Mouse (Mus musculus) spleen, postnatal 0 days (tissue): ENCODE data around the gene Ube2q2. TPM values are rescaled to one million over a fixed set of nuclear protein-coding genes. Genes with fewer than 3 reads are reported as not detected.

Experiments used
- polyA plus RNA-seq: library from polyadenylated mRNA; unstranded; fragments of >200 nt; fragmentation: Nextera tagmentation; extraction: Ambion mirVana; gene quantifications from 2 replicates; pipeline ENCODE4 v1.2.1, GENCODE M21; 2015

Gene Ube2q2
- polyA plus RNA-seq, result 18.5 and 20.9 TPM in 2 replicates

DNA sequence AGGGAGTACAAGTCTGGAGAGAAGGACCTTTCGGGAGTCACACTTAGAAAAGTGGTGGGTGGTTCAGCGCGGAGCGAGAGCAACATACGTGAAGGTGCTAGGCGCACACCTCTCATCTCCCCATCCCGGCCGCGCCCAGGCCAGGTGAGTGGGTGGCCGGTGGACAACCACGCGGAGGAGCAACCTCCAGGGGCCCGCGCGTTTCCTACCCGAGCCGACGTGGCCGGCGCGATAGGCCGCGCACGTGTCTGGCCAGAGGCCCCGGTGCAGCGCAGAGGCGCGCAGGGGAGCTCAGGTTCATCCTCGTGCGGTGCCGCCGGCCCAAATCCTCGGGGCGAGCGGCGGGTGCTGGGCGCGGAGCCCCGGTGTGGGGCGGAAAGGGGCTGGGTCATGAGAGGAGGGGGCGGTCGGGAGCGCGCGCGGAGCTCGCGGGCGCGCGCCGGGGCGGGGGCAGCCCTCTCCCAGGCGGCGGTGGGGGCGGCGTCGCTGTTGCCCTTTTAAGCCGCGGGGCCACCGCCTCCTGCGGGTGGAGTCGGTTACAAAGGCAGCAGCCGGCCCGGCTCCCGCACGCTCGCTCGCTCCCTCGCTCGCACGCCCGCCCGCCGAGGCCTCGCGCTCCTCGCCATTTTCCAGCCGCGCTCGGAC, at the start of gene Ube2q2:
Gene Ube2q2 (plus strand): TSS at position 1 of the 645 bp plus-strand sequence.

DNA sequence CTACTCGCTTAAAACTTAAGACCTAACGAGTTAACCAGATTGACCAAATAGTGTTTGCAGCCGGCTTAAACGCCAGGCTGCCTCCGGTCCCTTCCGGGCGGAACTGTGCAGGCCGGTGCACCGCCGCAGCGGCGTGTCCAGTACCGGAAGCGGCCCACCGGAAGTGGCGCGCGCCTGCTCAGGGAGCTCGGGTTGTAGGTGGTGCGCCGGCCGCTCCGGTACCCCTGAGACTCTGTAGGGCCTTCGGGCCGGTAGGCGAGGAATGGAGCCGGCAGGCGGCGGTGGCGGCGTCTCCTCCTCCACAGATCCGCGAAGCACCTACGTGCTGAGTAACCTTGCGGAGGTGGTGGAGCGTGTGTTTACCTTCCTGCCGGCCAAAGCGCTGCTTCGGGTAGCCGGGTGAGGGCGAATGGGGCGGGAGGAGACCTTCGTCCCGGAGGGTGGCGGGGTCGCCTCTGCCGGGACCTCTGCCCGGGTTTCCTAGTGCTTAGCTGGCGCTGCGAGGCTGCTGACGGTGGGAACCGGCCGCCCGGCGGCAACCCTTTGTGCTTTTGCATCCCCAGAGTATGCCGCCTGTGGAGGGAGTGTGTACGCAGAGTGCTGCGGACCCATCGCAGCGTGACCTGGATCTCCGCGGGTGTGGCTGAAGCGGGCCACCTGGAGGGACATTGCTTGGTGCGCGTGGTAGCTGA, 60.3 kb downstream of the Ube2q2 start, which contains the start of gene Fbxo22:
Gene Fbxo22 (plus strand): TSS at position 136 of the 692 bp plus-strand sequence.

Other genes starting within 250 kb of the Ube2q2 start
- 0.93 and 1.1 TPM in 2 replicates for gene Hykk, start 231.6 kb upstream of the Ube2q2 start, polyA plus RNA-seq
- 168 and 172 TPM in 2 replicates for gene Psma4, start 198.1 kb upstream of the Ube2q2 start, polyA plus RNA-seq
- 0.32 and 0.81 TPM in 2 replicates for gene AY074887, start 197.9 kb upstream of the Ube2q2 start, polyA plus RNA-seq
- gene Chrna5, start 168.0 kb upstream of the Ube2q2 start, polyA plus RNA-seq, result not detected in 2 replicates
- not detected in 2 replicates for gene Chrna3, start 122.3 kb upstream of the Ube2q2 start, polyA plus RNA-seq
- not detected in 2 replicates for gene Chrnb4, start 100.1 kb upstream of the Ube2q2 start, polyA plus RNA-seq
- gene Fbxo22, start 60.1 kb downstream of the Ube2q2 start, polyA plus RNA-seq, result 21.5 and 22.8 TPM in 2 replicates
- 1.2 and 2.0 TPM in 2 replicates for gene Nrg4, start 178.0 kb downstream of the Ube2q2 start, polyA plus RNA-seq
- gene Tmem266, start 178.1 kb downstream of the Ube2q2 start, polyA plus RNA-seq, result not detected in 2 replicates